Mouse (Mus musculus) embryo, embryonic 11 days (tissue): ENCODE results near the gene Shisa9.

Source experiments
- DNase-seq: peaks from one replicate; pipeline ENCODE4 v3.0.0-alpha.2; 2015

Shisa9 gene

GRCm38 (mm10) chr16:12203055-12203454 is 219.1 kb downstream of the Shisa9 start:
- DNase-seq = no peak

DNA sequence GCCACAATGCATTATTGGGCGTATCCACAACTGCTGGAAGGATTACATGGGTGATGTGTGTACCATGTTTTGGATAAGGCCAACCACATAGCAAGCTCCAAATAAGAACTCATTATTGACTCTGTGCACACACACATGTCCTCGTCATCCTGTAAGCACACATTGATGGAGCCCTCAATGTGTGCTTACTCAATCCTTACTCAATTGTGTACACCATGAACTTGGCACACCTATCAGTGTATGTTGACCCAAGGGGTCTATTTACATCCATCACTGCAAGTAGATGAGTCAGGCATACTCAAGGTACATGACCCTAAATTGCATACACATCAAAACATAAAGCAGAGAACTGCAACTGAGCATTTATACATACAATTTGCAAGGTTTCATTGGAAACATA is 220.5 kb downstream of the Shisa9 start:
- DNase-seq = no peak

- DNase-seq = no peak
Observed at GRCm38 (mm10) chr16:12206421-12206950, 222.6 kb downstream of the Shisa9 start.

GRCm38 (mm10) chr16:12206951-12207350 is 223.0 kb downstream of the Shisa9 start:
- no peak for DNase-seq

GRCm38 (mm10) chr16:12209355-12209754 is 225.4 kb downstream of the Shisa9 start:
- no peak for DNase-seq

- no peak for DNase-seq
Observed at GRCm38 (mm10) chr16:12209819-12210218, 225.9 kb downstream of the Shisa9 start.

DNA sequence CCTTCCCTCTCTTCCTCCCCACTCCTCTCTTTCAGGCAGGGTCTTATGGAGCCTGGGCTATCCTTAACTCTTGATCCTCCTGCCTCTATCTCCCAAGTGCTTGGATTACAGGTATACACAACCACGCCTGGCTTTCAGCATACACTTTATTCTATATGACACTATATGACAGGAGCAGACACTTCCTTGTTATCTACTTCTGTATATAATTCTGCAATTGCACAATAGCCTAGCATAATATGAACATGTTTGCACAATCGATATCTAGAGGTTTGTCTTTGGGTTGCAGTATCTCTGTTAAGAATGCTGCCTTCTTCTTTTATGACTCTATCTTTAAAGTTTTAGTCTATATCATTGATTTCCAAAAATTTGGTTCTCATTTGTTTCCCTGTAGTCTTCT is 230.1 kb downstream of the Shisa9 start:
- no peak for DNase-seq

DNA sequence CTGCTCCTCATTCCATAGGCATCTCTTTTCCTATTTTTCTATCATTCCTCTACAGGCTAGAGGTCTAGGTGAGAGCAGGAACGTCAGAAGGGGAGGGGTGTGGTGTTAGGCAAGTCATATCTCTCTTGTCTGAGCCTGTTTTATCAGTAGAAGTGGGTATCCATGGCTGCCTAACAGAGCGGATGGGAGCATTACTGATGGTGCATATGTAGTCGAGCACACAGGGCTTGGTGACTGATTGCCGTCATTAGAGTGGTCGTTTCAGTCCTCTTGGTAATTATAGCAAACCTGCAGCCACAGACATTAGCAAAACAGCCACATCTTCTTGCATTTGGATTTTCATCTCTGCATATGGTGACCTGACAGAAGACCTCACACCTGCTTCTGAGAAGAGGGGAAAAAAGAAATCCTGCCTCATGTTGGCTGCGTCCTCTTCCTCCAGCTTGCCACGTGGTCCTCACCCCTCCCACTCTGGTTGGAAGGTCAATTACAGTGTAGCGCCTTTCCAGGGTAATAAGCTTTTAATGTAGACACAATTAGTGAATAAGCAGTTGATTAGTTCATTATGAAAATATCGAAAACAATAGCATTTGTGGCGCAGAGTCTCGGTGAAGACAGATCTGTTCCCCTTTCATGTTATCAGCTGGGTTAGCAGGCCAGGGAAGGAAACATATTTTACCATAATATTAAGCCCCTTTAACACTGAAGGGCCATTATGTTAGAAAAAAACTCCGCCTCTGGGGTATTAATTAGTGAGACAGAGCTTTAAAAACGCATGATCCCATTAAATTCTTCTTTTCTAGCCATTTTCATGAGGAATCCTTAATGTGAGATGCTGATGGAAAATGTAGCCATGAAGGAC is 233.6 kb downstream of the Shisa9 start:
- DNase-seq = no peak

GRCm38 (mm10) chr16:12218151-12218532 is 234.2 kb downstream of the Shisa9 start:
- DNase-seq = no peak

DNA sequence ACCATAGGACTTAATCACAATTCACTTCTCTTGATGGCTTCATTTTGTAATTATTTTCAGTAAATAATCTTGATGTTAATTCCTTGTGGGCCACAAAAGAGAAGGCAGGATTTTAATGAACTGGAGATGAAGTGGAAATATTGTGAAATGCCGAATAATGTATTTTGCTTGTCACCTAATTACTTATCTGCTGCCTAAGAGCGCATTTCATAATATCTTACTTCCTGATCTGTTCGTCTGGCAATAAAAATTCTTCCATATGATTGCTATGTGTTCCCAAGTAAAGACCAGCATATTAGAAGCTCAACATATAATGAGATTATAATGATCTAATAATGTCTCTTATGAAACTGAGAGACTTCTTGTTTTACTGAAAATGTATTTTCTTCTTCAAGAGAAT is 235.9 kb downstream of the Shisa9 start:
- no peak for DNase-seq

DNA sequence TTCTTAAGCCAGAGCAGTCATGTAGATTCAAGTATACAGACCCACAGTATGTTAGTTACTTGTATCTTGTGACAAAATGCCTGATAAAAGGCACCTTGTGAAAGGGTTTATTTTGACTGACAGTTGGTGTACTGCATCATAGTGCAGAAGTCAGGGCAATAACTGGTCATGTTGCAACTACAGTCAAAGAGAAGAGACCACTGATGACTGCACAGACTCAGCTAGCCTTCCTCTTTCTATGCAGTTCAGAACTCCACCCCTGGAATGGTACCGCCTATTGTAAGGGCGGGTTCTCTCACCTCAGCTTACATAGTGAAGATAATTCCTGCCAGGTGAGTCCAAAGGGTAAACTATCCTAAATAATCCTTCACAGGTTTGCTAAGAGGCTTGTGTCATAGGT is 239.6 kb downstream of the Shisa9 start:
- DNase-seq = no peak

DNA sequence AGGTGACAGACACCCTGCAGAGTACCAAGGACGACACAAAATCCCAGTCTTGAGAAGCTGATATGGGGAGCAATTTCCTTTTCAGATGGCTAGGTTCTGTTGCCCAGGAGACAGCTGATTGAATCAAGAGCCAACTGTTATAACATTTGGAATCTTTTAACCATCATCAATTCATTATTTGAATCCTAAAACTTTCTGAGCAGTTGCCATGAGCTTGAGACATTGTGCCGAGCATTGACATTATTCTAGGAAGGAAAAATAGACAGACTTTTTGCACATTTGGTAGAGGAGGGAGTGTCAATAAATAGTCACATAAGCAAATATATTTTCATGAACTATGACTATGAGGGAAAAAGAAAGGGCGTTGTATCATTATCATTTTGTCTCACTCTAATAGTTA is 243.0 kb downstream of the Shisa9 start:
- no peak for DNase-seq

- DNase-seq = no peak
Observed at GRCm38 (mm10) chr16:12233288-12233687, 249.4 kb downstream of the Shisa9 start.

GRCm38 (mm10) chr16:12234289-12234688 is 250.4 kb downstream of the Shisa9 start:
- DNase-seq = no peak

GRCm38 (mm10) chr16:12238611-12239010 is 254.7 kb downstream of the Shisa9 start:
- no peak for DNase-seq

GRCm38 (mm10) chr16:12259361-12259760 is 275.4 kb downstream of the Shisa9 start:
- DNase-seq = no peak

GRCm38 (mm10) chr16:12265828-12266227 is 281.9 kb downstream of the Shisa9 start:
- DNase-seq = no peak

DNA sequence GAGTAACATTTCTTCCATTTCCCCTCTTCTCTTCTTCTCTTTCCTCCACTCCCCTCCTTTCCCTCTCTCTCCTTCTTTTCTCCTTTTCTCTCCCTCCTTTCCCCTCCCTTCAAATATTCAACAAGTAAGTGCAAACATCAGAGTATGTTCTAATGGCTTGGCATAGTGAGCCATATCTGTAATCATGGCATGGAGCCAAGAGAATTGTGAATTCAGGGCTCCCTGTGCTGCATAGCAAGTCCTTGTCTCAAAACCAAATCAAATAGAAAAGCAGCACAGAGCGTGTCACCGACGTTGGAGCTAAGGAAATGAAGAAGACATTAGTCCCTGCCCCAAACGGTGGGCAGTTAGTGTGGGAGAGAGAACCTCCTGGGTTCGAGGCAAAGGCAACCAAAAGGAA is 316.6 kb downstream of the Shisa9 start:
- no peak for DNase-seq

DNA sequence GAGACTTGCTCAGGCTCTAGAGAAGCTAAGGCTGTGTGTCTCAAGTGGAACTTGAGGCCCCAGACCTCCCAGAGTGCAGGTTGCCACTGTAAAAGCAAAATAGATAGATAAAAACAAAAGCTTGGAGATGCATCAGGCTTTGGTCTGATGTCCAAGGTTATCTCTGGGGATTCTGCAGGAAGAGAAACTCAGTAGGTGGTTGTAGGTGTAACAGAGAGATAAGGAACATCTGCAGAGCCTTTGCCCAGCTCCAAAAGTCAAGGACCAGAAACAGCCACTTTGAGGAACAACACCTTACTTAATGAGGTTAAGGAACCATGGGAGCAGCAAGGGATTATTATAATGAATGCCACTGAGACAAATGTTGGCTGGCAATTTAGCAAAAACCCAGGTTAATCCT is 319.5 kb downstream of the Shisa9 start:
- DNase-seq = no peak

DNA sequence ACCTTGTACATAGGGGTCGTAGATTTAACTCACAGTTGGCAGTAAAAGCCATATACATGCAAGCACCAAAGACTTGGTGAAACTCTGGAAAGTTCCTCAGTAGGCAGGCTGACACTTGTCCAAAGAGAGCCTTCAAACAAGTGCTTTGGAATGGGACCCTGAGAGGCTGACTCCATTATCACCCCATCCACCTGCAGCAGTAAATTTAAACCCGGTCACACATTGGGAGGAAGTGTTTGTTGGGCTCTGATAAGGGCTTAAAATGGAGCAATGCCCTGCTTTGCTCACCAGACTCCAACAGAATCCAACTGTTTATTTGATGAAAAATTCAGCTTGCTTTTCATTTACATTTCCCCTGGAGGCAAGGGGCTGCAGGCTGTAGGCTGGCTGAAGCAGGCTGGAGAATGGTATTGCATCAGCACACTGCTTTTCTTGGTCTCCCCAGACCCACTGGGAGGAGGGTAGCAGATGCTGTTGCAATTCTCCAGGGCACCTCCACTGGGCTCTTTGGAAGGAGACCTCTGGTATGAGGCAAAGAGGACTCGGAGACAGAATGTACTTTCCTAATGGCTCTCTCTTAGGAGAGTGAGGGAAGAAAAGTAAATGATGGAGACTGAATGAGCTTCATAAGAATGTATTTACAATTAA is 323.5 kb downstream of the Shisa9 start:
- no peak for DNase-seq

DNA sequence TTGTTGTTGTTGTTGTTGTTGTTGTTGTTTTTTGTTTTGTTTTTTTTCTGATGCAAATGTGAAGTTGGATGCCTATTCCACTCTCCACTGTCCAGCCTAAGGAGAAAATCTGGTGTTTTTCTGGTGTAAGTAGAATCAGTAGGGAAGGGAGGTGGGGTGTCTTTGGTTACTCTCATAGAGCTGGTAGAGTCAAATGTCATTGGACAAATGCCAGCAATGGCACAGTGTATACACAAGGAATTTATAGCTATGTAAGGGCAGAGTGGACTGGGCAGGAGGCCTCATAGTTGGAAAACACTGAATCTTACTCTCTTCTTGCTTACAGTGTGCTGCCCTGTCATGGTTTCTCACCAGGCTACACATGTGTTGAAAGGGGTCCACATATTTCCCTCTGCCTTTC is 325.9 kb downstream of the Shisa9 start:
- no peak for DNase-seq

- no peak for DNase-seq
Observed at GRCm38 (mm10) chr16:12315627-12316026, 331.7 kb downstream of the Shisa9 start.
